Mouse (Mus musculus) cerebellum, adult 2 months (tissue): ENCODE measurements around the gene Tmem209. TPM values are rescaled to one million over a fixed set of nuclear protein-coding genes. Genes with fewer than 3 reads are reported as not detected.

Experiments
- DNase-seq, 2 experiments: peaks; one replicate each; pipeline ENCODE4 v3.0.0; 2021
- H3K27ac ChIP-seq: fragments of 200-500 bp; 2 replicates; pipeline ENCODE4 v1.5.1; 2012; ENCODE audit warnings: low read length, control low read depth, inconsistent platforms; ENCODE audit not compliant: insufficient read depth
- H3K27me3 ChIP-seq: fragments of 200-500 bp; 2 replicates; pipeline ENCODE4 v1.6.1; 2012; ENCODE audit warnings: inconsistent platforms, mild to moderate bottlenecking, low read length, moderate library complexity; ENCODE audit not compliant: control insufficient read depth, insufficient read depth
- H3K4me1 ChIP-seq: fragments of 200-500 bp; 2 replicates; pipeline ENCODE4 v1.6.1; 2011; ENCODE audit warnings: low read length; ENCODE audit not compliant: control insufficient read depth, insufficient read depth
- H3K4me3 ChIP-seq: fragments of 200-500 bp; replicated peaks from 2 replicates; pipeline ENCODE3; 2011; ENCODE audit warnings: mild to moderate bottlenecking, low read depth, low read length, control low read depth; ENCODE audit not compliant: insufficient read depth
- CTCF ChIP-seq: fragments of 200-500 bp; IDR thresholded peaks from 2 replicates; pipeline ENCODE4 v1.5.1; 2011; ENCODE audit warnings: low read depth, mild to moderate bottlenecking, control low read depth, low read length, moderate library complexity, borderline replicate concordance; ENCODE audit not compliant: insufficient read depth
- POLR2A ChIP-seq: fragments of 200-500 bp; IDR thresholded peaks from 2 replicates; pipeline ENCODE4 v1.6.1; 2011; ENCODE audit warnings: low read length, control low read depth, borderline replicate concordance; ENCODE audit not compliant: insufficient read depth
- WGBS: fragments of 180-500 bp; shearing (Covaris S2); methylation state at CpG from one replicate; pipeline ENCODE4 v1.1.7; 2018; 5-methylcytosine and 5-hydroxymethylcytosine counted together
- polyA plus RNA-seq: library from polyadenylated mRNA; depleted of rRNA; stranded (reverse); fragments of >200 nt; gene quantifications from 2 replicates; pipeline ENCODE4 v1.2.3, GENCODE M21; 2012

Tmem209 gene
- polyA plus RNA-seq, 1 experiment = 33.9 TPM

DNA sequence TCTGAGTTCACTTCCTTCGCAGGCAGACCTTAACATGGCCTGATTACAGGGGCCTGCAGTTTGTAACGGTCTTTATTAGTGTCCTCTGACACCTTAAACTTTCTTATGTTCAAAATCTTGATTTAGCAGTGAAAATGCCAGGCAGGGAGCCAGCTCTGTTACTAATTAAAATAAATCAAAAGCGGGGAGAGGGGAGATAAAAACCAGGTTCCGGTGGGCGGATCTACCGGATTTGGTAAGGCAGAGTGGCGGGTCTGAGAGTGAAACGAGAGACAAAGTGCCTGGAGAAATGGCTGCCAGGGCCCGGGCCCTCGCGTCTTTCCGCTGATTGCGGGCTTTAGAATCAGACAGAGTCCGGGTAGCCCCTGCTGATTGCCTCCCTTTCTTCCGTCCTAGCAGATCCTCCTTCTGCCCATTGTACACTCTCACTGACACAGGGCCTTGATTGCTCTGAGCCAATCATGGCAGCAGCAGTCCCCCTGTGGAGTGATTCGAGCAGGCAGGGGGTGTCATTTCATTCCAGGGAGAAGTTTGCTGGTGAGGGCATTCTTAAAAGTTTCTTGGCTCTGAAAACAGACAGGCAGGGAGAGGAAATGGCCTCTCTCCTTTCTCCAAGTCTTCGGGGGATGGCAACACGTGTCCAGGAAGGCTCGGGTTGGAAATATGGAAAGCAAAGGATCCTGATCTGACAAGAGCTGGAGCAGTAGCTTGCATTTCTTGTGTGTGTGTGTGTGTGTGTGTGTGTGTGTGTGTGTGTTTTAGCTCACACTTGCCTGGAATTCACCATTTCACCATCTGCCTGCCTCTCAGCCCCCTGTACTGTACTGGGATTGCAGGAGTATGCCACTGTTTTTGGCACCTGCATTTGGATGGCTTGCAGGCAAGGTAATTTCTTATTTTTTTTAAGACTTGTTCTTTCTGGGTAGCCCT lies 17.3 kb upstream of the Tmem209 start:
- no peak for TF ChIP-seq CTCF
- no peak overlapping the region for H3K27ac ChIP-seq
- no peaks in the 10 kb centered on the region for H3K4me1 ChIP-seq
- no peak for DNase-seq
- 46% methylated on average over 19 of the region's 19 CpGs for WGBS
- no peak overlapping the region for H3K4me3 ChIP-seq
- no peaks in the 10 kb centered on the region for H3K27me3 ChIP-seq

DNA sequence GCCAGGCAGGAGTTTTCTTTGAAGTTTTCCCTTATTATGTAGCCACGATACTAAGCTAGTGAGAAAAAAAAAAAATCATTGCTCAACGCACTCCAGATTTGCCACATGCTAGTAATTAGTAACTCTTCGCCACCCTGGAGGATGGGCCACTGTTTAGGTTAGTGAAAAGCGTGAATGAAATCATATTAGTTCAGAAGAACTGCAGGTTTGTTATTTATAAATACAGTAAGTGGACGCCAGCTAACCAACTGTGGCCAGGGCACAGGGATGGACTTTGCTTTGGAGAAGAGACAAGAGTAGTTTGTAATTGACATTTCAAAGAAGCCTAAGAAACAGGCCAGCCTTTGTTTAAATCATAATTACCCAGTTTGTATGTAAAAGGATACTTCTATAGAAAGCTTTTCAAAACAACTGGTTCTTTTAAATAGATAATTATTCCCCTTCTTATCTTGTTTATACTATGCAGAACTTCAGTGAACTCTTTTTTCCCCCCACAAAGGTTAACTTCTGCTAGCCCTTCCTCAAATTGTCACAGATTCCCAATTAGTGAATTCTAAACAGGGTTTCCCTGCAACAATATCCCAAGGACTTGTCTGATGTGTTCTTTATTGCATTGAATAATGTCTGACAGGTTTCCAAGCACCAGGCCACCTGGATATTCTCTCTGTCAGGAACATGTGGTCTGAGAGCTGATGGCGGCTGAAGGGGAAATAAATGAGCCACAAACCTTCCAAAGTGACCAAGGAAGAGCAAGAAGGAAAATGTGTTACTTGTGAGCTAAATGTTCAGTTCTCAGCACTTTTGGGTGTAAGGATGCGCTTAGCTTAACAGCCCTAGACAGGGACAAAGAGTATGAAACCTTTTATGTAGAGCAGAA lies 16.1 kb upstream of the Tmem209 start:
- DNase-seq = no peak
- no peaks in the 10 kb centered on the region for H3K4me1 ChIP-seq
- H3K4me3 ChIP-seq = no peak overlapping the region
- no peaks in the 10 kb centered on the region for H3K27me3 ChIP-seq
- no peak for TF ChIP-seq POLR2A
- no peak for TF ChIP-seq CTCF
- H3K27ac ChIP-seq = no peak overlapping the region
- WGBS = 68% methylated on average over 7 of the region's 7 CpGs

DNA sequence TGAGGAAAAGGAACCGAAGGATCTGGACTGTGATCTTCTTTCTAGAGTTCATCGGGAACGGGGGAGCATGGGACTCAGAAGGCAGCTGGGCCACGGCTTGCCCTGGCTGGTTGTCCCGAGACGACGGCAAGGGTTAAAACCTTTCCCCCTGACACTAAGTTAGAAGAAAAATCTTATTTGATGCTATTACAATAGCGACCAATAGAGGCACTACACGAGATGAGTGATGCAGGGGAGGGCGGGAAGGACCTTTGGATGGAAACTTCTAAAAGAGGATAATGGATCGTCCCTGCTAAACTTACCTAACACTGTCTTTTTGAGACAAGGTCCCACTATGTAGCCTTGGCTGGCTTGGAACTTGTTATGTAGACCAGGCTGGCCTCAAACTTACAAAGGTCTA lies 10.8 kb upstream of the Tmem209 start:
- TF ChIP-seq CTCF = peak; percentile 1; the same call in 1 of the 2 replicates
- no peak for TF ChIP-seq POLR2A
- no peaks in the 10 kb centered on the region for H3K4me1 ChIP-seq
- WGBS = 59% methylated on average over 11 of the region's 11 CpGs
- DNase-seq = no peak
- H3K4me3 ChIP-seq = no peak overlapping the region
- no peak overlapping the region for H3K27ac ChIP-seq
- H3K27me3 ChIP-seq = no peaks in the 10 kb centered on the region

DNA sequence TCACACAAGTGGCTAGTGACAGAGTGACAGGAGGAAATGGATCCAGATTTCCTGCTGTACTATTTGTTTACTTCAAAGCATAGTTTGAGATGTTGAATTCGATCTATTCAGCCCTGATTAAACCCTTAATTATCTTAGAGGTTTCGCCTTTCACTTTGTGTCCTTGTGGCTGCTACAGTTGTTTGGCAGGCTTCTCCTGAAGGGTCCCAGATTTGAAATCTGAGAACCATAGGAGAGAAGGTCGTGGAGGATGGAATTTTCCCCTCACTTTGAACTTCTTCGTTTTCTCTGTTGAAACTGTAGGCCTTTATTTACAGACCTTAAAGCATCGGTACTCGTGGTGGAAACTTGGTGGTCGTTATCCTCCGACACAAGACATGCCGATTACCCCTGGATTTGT lies 4.7 kb upstream of the Tmem209 start:
- Histone ChIP-seq H3K4me3 (no peak overlapping the region), H3K4me1 (no peaks in the 10 kb centered on the region), H3K27me3 (no peaks in the 10 kb centered on the region), H3K27ac (no peak overlapping the region)
- DNase-seq = no peak
- WGBS = 43% methylated on average over 9 of the region's 9 CpGs
- no peak for TF ChIP-seq CTCF
- no peak for TF ChIP-seq POLR2A

DNA sequence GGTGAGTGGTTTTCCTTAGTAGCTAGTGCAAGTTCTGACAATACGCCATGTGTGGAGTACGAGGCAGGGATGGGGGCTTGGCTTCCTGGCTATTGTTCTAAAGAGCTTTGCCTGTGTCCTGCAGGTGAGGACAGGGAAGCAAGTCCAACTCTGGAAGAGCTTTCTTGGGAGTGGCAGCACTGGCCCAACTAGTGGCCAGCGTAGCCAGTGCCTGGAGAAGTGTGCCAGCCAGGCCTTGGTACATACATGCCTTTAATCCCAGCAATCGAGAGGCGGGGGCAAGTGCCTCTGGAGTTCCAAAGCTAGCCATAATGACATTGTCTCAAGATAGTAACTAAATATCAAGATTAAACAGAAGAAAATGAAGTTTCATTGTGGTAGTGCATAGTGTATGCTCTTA lies 708 bp upstream of the Tmem209 start:
- Histone ChIP-seq H3K4me1 (no peaks in the 10 kb centered on the region), H3K27ac (no peak overlapping the region), H3K4me3 (no peak overlapping the region), H3K27me3 (no peaks in the 10 kb centered on the region)
- WGBS = 69% methylated on average over 5 of the region's 5 CpGs
- TF ChIP-seq CTCF (no peak), POLR2A (no peak)
- DNase-seq = peak; percentile 23 to 25

DNA sequence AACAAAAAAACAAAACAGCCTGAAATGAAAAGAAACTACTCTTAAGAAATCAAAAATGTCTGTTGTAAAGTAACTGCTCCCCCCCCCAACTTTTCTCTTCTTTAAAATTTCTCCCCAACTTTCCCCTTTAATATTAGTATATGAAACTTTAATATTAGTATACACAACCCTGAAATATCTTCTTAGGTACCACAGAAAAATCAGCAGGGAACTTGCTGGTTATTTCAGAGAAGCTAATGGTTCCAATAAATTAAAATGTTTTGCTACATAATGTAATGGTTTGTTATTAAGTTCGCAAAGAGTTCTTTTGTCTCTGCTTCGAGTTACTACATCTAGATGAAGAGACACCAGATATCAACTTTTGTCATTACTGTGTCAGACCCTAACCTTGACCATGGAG lies 759 bp downstream of the Tmem209 start:
- Histone ChIP-seq H3K27me3 (no peaks in the 10 kb centered on the region), H3K4me1 (no peaks in the 10 kb centered on the region), H3K27ac (peak overlapping the region; percentile 79; the same call in 1 of the 2 replicates), H3K4me3 (peak overlapping the region; percentile 90)
- TF ChIP-seq CTCF = no peak
- no peak for TF ChIP-seq POLR2A
- no peak for DNase-seq
- 6% methylated on average over 2 of the region's 2 CpGs for WGBS

DNA sequence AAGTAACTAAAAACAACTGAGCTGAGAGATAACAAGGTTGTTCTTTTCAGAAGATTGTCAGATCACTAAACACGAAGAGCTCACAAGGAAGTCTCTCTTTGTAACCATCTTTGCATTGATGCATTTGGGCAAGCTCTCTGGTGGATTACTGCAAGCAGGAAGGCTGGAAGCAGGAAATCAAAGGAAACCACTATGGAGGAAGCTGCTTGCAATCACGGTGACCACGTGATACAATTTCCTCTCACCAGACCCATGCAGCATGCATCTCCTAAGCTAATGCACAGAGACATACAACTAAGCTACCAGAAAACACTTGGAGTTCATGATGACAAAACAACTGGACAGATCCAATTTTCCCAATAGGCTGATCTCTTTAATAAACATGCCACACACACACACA lies 10.5 kb downstream of the Tmem209 start:
- TF ChIP-seq POLR2A (no peak), CTCF (no peak)
- Histone ChIP-seq H3K27me3 (no peaks in the 10 kb centered on the region), H3K4me1 (no peaks in the 10 kb centered on the region), H3K27ac (no peak overlapping the region), H3K4me3 (no peak overlapping the region)
- no peak for DNase-seq
- 88% methylated on average over 3 of the region's 3 CpGs for WGBS
